Comparison of ENCODE assay signal across 8 mouse cellular contexts in genomic region chr4:117267284-117267683, GRCm38 (mm10). TPM values are rescaled to one million over a fixed set of nuclear protein-coding genes. Genes with fewer than 3 reads are reported as not detected.
DNase-seq lines count a peak whose midpoint lies in the region; TF ChIP-seq lines count a peak whose summit lies in the region.
"Had no signal": no experiment of that assay in that cellular context is flagged by ENCODE, and none has a peak within 500 bp of the region (broad histone marks: within the 10 kb centered on the region; RNA-seq: fewer than 3 reads in every experiment).

No protein-coding gene starts in this region.

- H3K9ac ChIP-seq in CH12.LX (ENCODE audit: insufficient read depth, low read depth) = no peak overlapping the region
- H3K9ac ChIP-seq: lung, embryonic 15.5 days had no signal

- H3K4me2 ChIP-seq in CH12.LX (ENCODE audit: insufficient read depth, low read depth, poor library complexity, severe bottlenecking) = no peak overlapping the region
- H3K4me2 ChIP-seq: lung, embryonic 15.5 days had no signal

- TF ChIP-seq EP300 in CH12.LX (IDR thresholded peaks at IDR 0.05; ENCODE audit: low read length) = no peak

- in situ Hi-C loops in CH12.LX (cut with MboI; ENCODE audit: low pct_ligation_motif_present, low pct_unique_long_range_greater_than_20kb, low sequenced_read_pairs) = no loop called here

- peak; percentile 77 for TF ChIP-seq RAD21 in CH12.LX (IDR thresholded peaks at IDR 0.05; ENCODE audit: low read depth, low read length)

- peaks cover 3% of the 10 kb centered on the region for H3K27me3 ChIP-seq in C2C12 (ENCODE audit: control insufficient read depth, insufficient read depth, insufficient read length)
- H3K27me3 ChIP-seq in CH12.LX (replicated peaks) = no peaks in the 10 kb centered on the region
- H3K27me3 ChIP-seq: lung, embryonic 15.5 days had no signal

- no peak overlapping the region for H3ac ChIP-seq in C2C12 (ENCODE audit: control insufficient read depth, insufficient read length, low read depth)

- no peaks in the 10 kb centered on the region for H3K9me3 ChIP-seq in CH12.LX (replicated peaks; ENCODE audit: low read length)
- H3K9me3 ChIP-seq: lung, embryonic 15.5 days had no signal

- no peaks in the 10 kb centered on the region for H3K79me3 ChIP-seq in C2C12 (ENCODE audit: low read depth)

- peak; percentile 81 for DNase-seq in CH12.LX (ENCODE audit: extremely low read depth)
- DNase-seq in c-Kit-positive CD71-positive TER-119-negative erythroid progenitor cells, embryonic 14.5 days (ENCODE audit: low read depth) = peak; percentile 61
- DNase-seq in frontal cortex, postnatal 10 days (ENCODE audit: low spot score in 2 of 2) = peak; percentile 47 to 73
- peak; percentile 74 to 85 for DNase-seq in kidney, postnatal 25 days
- DNase-seq in lung, adult 18-20 months = peak; percentile 65 to 70
- peak; percentile 76 for DNase-seq in right cerebral cortex, postnatal 14 days

- H3K79me2 ChIP-seq in C2C12 (ENCODE audit: control insufficient read depth, insufficient read depth) = no peaks in the 10 kb centered on the region
- H3K79me2 ChIP-seq in CH12.LX (replicated peaks; ENCODE audit: control insufficient read depth, extremely low read depth, insufficient read depth, poor library complexity, severe bottlenecking) = no peaks in the 10 kb centered on the region

- peaks cover 9 to 22% of the 10 kb centered on the region in 2 experiments; a peak in 3 of 4 replicates for H3K4me1 ChIP-seq in CH12.LX (ENCODE audit: control insufficient read depth in 1 of 2, insufficient read depth in 2 of 2)
- H3K4me1 ChIP-seq: lung, embryonic 15.5 days had no signal

- no peak overlapping the region for H3K4me3 ChIP-seq in C2C12 (ENCODE audit: insufficient read depth, poor library complexity, severe bottlenecking)
- H3K4me3 ChIP-seq in CH12.LX (replicated peaks in 1 of 3; ENCODE audit: low read depth in 2 of 3, low read length in 2 of 3, poor library complexity in 1 of 3) = no peak overlapping the region
- H3K4me3 ChIP-seq: lung, embryonic 15.5 days had no signal

- TF ChIP-seq POLR2A in CH12.LX (IDR thresholded peaks at IDR 0.05; ENCODE audit: low read depth, low read length) = no peak

- H3K27ac ChIP-seq in CH12.LX (ENCODE audit: insufficient read depth, low read depth) = no peak overlapping the region
- H3K27ac ChIP-seq: lung, embryonic 15.5 days had no signal

- H3K36me3 ChIP-seq in C2C12 (ENCODE audit: control insufficient read depth, insufficient read depth) (peaks cover 5% of the 10 kb centered on the region), CH12.LX (replicated peaks in 1 of 2; ENCODE audit: control insufficient read depth in 1 of 2, insufficient read depth in 1 of 2, low read length in 1 of 2) (peaks cover 12 to 19% of the 10 kb centered on the region in 2 experiments)

- dilution Hi-C loops in CH12.LX (cut with MboI; ENCODE audit: extremely low pct_ligation_motif_present, extremely low pct_unique_long_range_greater_than_20kb, low sequenced_read_pairs) = no loop called here

- TF ChIP-seq CTCF in C2C12 (IDR thresholded peaks at IDR 0.05; ENCODE audit: control insufficient read depth, insufficient read depth, insufficient read length) (peak; percentile 80), CH12.LX (conservative IDR thresholded peaks at IDR 0.05 in 1 of 2, IDR thresholded peaks at IDR 0.05 in 1 of 2; ENCODE audit: low read depth in 2 of 2, low read length in 2 of 2) (peak; percentile 92 to 97)

TF ChIP-seq in C2C12, 6 proteins besides CTCF, POLR2A, EP300 and RAD21:
- TF ChIP-seq USF1 (IDR thresholded peaks at IDR 0.05; ENCODE audit: low read depth) = no peak
- no peak for TF ChIP-seq MYOG (IDR thresholded peaks at IDR 0.05; ENCODE audit: control insufficient read depth, extremely low read depth, insufficient read length)
- TF ChIP-seq MAX (IDR thresholded peaks at IDR 0.05) = no peak
- TF ChIP-seq CEBPB (IDR thresholded peaks at IDR 0.05; ENCODE audit: low read depth) = no peak
- no peak for TF ChIP-seq FOSL1 (IDR thresholded peaks at IDR 0.05; ENCODE audit: insufficient read depth, low read length, poor library complexity, severe bottlenecking)
- TF ChIP-seq MYOD1 (IDR thresholded peaks at IDR 0.05; ENCODE audit: control insufficient read depth, insufficient read length, low read depth) = no peak
TF ChIP-seq in C2C12: peak in this region for 0.

TF ChIP-seq in CH12.LX, 34 proteins besides CTCF, POLR2A, EP300 and RAD21:
- TF ChIP-seq E2F4 (IDR thresholded peaks at IDR 0.05; ENCODE audit: insufficient replicate concordance, low read depth, low read length) (no peak), PAX5 (IDR thresholded peaks at IDR 0.05; ENCODE audit: low read length) (no peak), POLR2AphosphoS2 (IDR thresholded peaks at IDR 0.05; ENCODE audit: low read depth, low read length) (no peak), ETS1 (conservative IDR thresholded peaks at IDR 0.05; ENCODE audit: low read depth, low read length) (no peak), SMC3 (IDR thresholded peaks at IDR 0.05; ENCODE audit: low read depth, low read length) (peak; percentile 89), GABPA (IDR thresholded peaks at IDR 0.05; ENCODE audit: insufficient replicate concordance, low read depth, low read length) (no peak), HCFC1 (IDR thresholded peaks at IDR 0.05; ENCODE audit: low read depth, low read length) (no peak), ZKSCAN1 (IDR thresholded peaks at IDR 0.05; ENCODE audit: borderline replicate concordance, low read depth, low read length) (no peak), MYC (IDR thresholded peaks at IDR 0.05; ENCODE audit: low read depth, low read length) (0 out of 2 replicates have a peak, but pooled peaks have one; percentile 22), ZNF384 (IDR thresholded peaks at IDR 0.05; ENCODE audit: low read depth, low read length) (no peak), NELFE (IDR thresholded peaks at IDR 0.05; ENCODE audit: low read depth, low read length) (peak; percentile 55), MAZ (IDR thresholded peaks at IDR 0.05; ENCODE audit: low read depth, low read length) (no peak), IRF4 (IDR thresholded peaks at IDR 0.05; ENCODE audit: low read depth, low read length) (0 out of 2 replicates have a peak, but pooled peaks have one; percentile 10), SIN3A (IDR thresholded peaks at IDR 0.05; ENCODE audit: low read length) (no peak), TCF12 (IDR thresholded peaks at IDR 0.05; ENCODE audit: low read depth, low read length) (no peak), MEF2A (IDR thresholded peaks at IDR 0.05; ENCODE audit: borderline replicate concordance, low read depth, low read length) (0 out of 2 replicates have a peak, but pooled peaks have one; percentile 22), JUND (conservative IDR thresholded peaks at IDR 0.05; ENCODE audit: low read depth, low read length) (0 out of 2 replicates have a peak, but pooled peaks have one; percentile 14), USF2 (conservative IDR thresholded peaks at IDR 0.05; ENCODE audit: low read depth, low read length) (no peak), JUN (IDR thresholded peaks at IDR 0.05; ENCODE audit: insufficient read depth, low read depth, low read length) (no peak), ZMIZ1 (IDR thresholded peaks at IDR 0.05; ENCODE audit: low read depth, low read length) (no peak), ELF1 (IDR thresholded peaks at IDR 0.05; ENCODE audit: low read depth, low read length) (no peak)

RNA-seq across cellular contexts. Expression of gene Armh1, which starts 15.4 kb away (rescaled TPM):
- polyA plus RNA-seq in C2C12 (2012; fragmentation: generic; extraction: Trizol) = not detected
- total RNA-seq in CH12.LX (2012; rRNA removed) = not detected in 2 replicates
- total RNA-seq in CH12.LX (2014; rRNA removed) = not detected in 2 replicates
- 0.18 TPM in 1 of 2 replicates, not detected in the other for polyA plus RNA-seq in CH12.LX (2012; ENCODE audit: insufficient read length, low read depth)

RNA-seq across cellular contexts. Expression of gene Tmem53, which starts 15.5 kb away (rescaled TPM):
- 3.2 TPM for polyA plus RNA-seq in C2C12 (2012; fragmentation: generic; extraction: Trizol)
- 0.50 and 1.1 TPM in 2 replicates for total RNA-seq in CH12.LX (2012; rRNA removed)
- total RNA-seq in CH12.LX (2014; rRNA removed) = 1.4 and 1.5 TPM in 2 replicates
- 1.00 and 1.2 TPM in 2 replicates for polyA plus RNA-seq in CH12.LX (2012; ENCODE audit: insufficient read length, low read depth)
